Mouse (Mus musculus): ENCODE data around the gene Cdc37.
A peak's percentile ranks its signal among the peaks of the same experiment; 100 is the strongest.

DNA sequence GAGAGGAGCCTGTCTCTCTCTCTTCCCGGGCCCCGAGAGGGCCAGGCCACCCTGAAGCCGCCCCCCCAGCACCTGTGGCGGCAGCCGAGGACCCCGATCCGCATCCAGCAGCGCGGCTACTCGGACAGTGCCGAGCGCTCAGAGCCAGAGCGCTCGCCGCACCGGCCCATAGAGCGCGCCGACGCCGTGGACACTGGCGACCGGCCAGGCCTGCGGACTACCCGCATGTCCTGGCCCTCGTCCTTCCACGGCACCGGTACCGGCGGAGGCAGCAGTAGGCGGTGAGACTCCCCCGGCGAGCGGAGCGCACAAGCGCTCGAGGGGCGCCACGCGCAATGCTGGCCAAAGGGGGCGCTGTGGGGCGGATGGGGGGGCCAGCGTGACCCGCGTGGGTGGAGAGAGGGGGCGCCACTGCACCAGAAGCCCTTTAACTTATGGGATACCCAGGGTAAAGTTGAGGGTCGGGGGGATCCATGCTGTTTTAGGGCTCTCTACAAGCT lies 16.2 kb upstream of the Cdc37 start:
- TF ChIP-seq EP300 (IDR thresholded peaks at IDR 0.05; ENCODE audit: low read depth), result no peak
- peak; percentile 74 for TF ChIP-seq CTCF (IDR thresholded peaks at IDR 0.05; ENCODE audit: low read depth)
